Mouse (Mus musculus) brain, embryonic 14.5 days (tissue): ENCODE data around the gene Gm43518.

Experiments used
- CTCF ChIP-seq: fragments of 200-500 bp; IDR thresholded peaks from 2 replicates; pipeline ENCODE4 v1.5.1; 2012; ENCODE audit warnings: inconsistent platforms, mild to moderate bottlenecking, moderate library complexity, borderline replicate concordance; ENCODE audit not compliant: insufficient read depth, insufficient read length; ENCODE audit errors: extremely low read depth
- POLR2A ChIP-seq: fragments of 200-500 bp; IDR thresholded peaks from 2 replicates; pipeline ENCODE4 v1.6.1; 2012; ENCODE audit warnings: mild to moderate bottlenecking, inconsistent platforms, borderline replicate concordance; ENCODE audit not compliant: poor library complexity, insufficient read depth, insufficient read length, severe bottlenecking; ENCODE audit errors: extremely low read depth

- TF ChIP-seq CTCF = no peak
- no peak for TF ChIP-seq POLR2A
Observed at GRCm38 (mm10) chr5:123883891-123884290, 43.3 kb upstream of the Gm43518 start.
